Mouse (Mus musculus) hindbrain, embryonic 11.5 days (tissue): ENCODE data around the gene Ak4. TPM values are rescaled to one million over a fixed set of nuclear protein-coding genes. Genes with fewer than 3 reads are reported as not detected.

Source experiments
- ATAC-seq: fragments of 200-750 bp; cut with Nextera tagmentation; 2 replicates; pipeline ENCODE4 v1.8.0; 2017; ENCODE audit warnings: mild to moderate bottlenecking, moderate TSS enrichment, moderate library complexity; ENCODE audit not compliant: low FRiP score
- DNase-seq: peaks from one replicate; pipeline ENCODE4 v3.0.0-alpha.2; 2015; ENCODE audit warnings: low spot score
- H3K27ac ChIP-seq: fragments of 300-500 bp; sonication (generic); 2 replicates; pipeline ENCODE4 v1.5.1; 2014; ENCODE audit warnings: mild to moderate bottlenecking, low read depth, low read length
- H3K27me3 ChIP-seq: fragments of 300-500 bp; sonication (generic); 2 replicates; pipeline ENCODE4 v1.6.1; 2014; ENCODE audit warnings: mild to moderate bottlenecking, low read length, moderate library complexity, mixed read lengths; ENCODE audit not compliant: control insufficient read depth, insufficient read depth
- H3K36me3 ChIP-seq: fragments of 300-500 bp; sonication (generic); 2 replicates; pipeline ENCODE4 v1.6.1; 2014; ENCODE audit warnings: mild to moderate bottlenecking, low read length, moderate library complexity, mixed read lengths; ENCODE audit not compliant: control insufficient read depth, insufficient read depth
- H3K4me1 ChIP-seq: fragments of 300-500 bp; sonication (generic); replicated peaks from 2 replicates; pipeline ENCODE4 v1.6.1; 2014; ENCODE audit warnings: low read length, mixed read lengths; ENCODE audit not compliant: control insufficient read depth, insufficient read depth
- H3K4me2 ChIP-seq: fragments of 300-500 bp; sonication (generic); replicated peaks from 2 replicates; pipeline ENCODE4 v1.6.1; 2014; ENCODE audit warnings: mild to moderate bottlenecking, low read depth, low read length
- H3K4me3 ChIP-seq: fragments of 300-500 bp; sonication (generic); 2 replicates; pipeline ENCODE4 v1.5.1; 2014; ENCODE audit warnings: low read depth, low read length
- H3K9ac ChIP-seq: fragments of 300-500 bp; sonication (generic); 2 replicates; pipeline ENCODE4 v1.6.1; 2014; ENCODE audit warnings: low read depth, low read length
- H3K9me3 ChIP-seq: fragments of 300-500 bp; sonication (generic); 2 replicates; pipeline ENCODE4 v1.6.1; 2016; ENCODE audit warnings: low read length; ENCODE audit not compliant: control insufficient read depth
- WGBS: fragments of 180-500 bp; shearing (Covaris S2); extraction: QIAGEN DNeasy Blood & Tissue Kit; methylation state at CpG from one replicate; pipeline ENCODE4 v1.1.7; 2014; 5-methylcytosine and 5-hydroxymethylcytosine counted together
- polyA plus RNA-seq: library from polyadenylated mRNA; unstranded; fragments of >200 nt; fragmentation: Nextera tagmentation; extraction: Ambion mirVana; gene quantifications from 2 replicates; pipeline ENCODE4 v1.2.1, GENCODE M21; 2014

Ak4 gene
- polyA plus RNA-seq, 1 experiment from 2014 or later = 7.0 TPM

DNA sequence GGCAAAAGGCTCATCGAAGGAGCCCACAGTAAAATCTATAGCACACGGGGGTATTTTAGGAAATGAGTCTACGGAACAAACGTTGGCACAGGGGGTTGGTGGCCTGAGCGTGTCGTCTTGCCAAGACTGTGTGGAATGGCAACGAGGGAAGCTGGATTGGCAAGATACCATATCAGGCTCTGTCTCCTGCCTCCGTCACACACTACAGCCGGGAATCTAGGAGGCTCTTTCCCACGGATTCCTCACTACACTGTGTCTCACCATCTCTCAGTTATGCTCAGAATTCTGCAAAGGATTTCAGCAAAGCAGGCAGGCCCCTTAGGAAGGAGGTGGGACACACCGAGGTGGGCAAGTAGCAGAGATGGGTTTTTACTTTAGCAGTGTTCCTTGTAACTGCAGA, 2.1 kb upstream of the Ak4 start:
- peaks cover 3% of the 10 kb centered on the region; the same call in 1 of the 2 replicates for H3K27me3 ChIP-seq
- H3K9ac ChIP-seq = no peak overlapping the region
- H3K9me3 ChIP-seq = no peaks in the 10 kb centered on the region
- H3K36me3 ChIP-seq = no peaks in the 10 kb centered on the region
- 92% methylated on average over 11 of the region's 11 CpGs for WGBS
- no peak overlapping the region for H3K27ac ChIP-seq
- no peaks in the 10 kb centered on the region; the same call in 1 of the 2 replicates for H3K4me1 ChIP-seq
- no peak overlapping the region for H3K4me3 ChIP-seq
- ATAC-seq (no peak), DNase-seq (no peak)
- H3K4me2 ChIP-seq = no peak overlapping the region

DNA sequence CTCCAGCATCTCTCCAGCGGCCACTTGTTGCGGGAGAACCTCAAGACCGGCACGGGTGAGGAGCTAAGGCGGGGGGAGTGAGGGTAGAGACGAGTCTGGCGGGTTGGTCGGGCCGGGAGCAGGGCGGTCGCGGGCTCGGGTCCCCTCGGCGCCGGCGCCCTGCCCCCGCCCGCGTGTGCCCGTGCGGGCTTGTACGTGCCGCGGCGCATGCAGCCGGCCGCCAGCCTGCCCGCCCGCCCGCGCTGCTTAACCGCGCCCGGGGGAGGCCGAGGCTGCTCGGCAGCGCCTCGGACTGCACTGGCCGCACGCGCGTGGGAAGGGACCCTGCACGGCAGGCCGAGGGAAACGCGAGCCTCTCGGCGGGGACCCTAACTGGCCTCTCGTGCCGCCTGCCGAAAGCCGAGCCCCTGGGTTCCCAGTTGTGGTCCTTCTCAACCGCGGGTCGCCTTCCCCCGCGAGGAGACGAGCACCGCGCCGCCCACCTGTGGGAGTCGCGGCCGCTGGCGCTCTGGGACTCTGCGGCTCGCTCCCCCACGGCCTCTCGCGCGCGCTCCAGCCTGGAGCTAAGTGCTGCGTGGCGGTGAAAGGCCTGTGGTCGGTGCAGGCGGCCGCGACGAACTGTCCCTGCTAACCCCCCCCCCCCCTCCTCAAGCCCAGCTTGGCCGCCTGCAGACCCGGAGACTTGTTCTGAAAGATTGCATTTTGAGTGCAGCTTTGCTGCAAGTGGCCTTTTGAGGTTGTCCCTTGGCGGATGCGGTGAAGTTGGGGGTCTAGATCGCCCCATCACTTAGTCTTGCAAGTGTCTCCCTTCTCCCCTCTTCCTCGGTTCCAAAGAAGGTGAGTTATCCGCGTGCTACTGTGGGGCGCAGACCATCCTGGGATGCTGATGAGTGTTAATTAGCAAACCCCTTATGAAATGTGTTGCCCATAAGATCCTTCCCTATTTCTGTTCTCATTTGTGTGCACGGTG, 1.1 kb downstream of the Ak4 start:
- peak overlapping the region; percentile 99 for H3K4me2 ChIP-seq
- peaks cover 3% of the 10 kb centered on the region; the same call in 1 of the 2 replicates for H3K27me3 ChIP-seq
- H3K4me1 ChIP-seq = no peaks in the 10 kb centered on the region; the same call in 1 of the 2 replicates
- ATAC-seq (peak; percentile 86), DNase-seq (peak; percentile 68)
- H3K36me3 ChIP-seq = no peaks in the 10 kb centered on the region
- WGBS = 2% methylated on average over 72 of the region's 90 CpGs
- H3K27ac ChIP-seq = no peak overlapping the region
- H3K9ac ChIP-seq = peak overlapping the region; percentile 79
- no peaks in the 10 kb centered on the region for H3K9me3 ChIP-seq
- peak overlapping the region; percentile 83 for H3K4me3 ChIP-seq

DNA sequence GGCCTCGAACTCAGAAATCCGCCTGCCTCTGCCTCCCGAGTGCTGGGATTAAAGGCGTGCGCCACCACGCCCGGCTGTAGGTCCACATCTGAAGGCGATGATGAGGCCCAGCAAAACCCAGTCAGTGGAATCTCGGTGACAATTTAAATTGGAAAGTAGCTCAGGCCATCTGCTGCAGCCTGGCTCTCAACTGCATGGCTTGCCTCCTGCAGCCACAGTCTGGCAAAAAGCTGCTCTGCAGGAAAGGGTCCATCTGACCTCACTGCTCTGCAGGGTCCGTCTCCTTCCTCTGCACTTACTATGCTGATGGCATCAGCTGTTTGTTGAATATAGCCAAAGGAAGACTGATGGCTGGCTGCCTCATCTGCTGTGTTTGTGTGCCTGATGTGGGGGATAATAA, 3.9 kb downstream of the Ak4 start:
- Histone ChIP-seq H3K9ac (no peak overlapping the region), H3K27me3 (peaks cover 3% of the 10 kb centered on the region; the same call in 1 of the 2 replicates), H3K4me2 (no peak overlapping the region), H3K9me3 (no peaks in the 10 kb centered on the region), H3K27ac (no peak overlapping the region), H3K36me3 (no peaks in the 10 kb centered on the region), H3K4me3 (no peak overlapping the region), H3K4me1 (no peaks in the 10 kb centered on the region; the same call in 1 of the 2 replicates)
- ATAC-seq = no peak
- 71% methylated on average over 7 of the region's 10 CpGs for WGBS
- peak; percentile 7 for DNase-seq

DNA sequence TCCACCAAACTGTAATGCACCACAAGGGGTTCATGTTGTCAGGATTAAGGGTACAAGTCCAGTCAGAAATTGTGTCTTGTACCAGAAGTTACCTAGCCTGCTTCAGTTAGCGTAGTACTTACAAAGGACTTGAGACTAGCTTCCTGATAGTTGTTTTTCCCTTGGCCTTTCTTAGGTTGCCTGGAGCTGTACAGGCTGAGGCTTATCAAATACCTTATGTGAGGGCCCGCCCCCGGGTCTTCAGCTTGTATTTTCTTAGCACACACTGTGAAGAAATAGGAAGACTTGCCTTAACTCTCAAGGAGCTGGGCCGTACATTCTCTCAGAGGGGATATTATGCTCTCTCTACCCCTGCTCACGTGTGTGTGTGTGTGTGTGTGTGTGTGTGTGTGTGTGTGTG, 4.5 kb downstream of the Ak4 start:
- Histone ChIP-seq H3K27ac (no peak overlapping the region), H3K27me3 (peaks cover 3% of the 10 kb centered on the region; the same call in 1 of the 2 replicates), H3K36me3 (no peaks in the 10 kb centered on the region), H3K9me3 (no peaks in the 10 kb centered on the region), H3K4me3 (no peak overlapping the region), H3K4me1 (no peaks in the 10 kb centered on the region; the same call in 1 of the 2 replicates), H3K9ac (no peak overlapping the region), H3K4me2 (no peak overlapping the region)
- ATAC-seq (no peak), DNase-seq (no peak)
- WGBS = 83% methylated on average over 5 of the region's 5 CpGs

DNA sequence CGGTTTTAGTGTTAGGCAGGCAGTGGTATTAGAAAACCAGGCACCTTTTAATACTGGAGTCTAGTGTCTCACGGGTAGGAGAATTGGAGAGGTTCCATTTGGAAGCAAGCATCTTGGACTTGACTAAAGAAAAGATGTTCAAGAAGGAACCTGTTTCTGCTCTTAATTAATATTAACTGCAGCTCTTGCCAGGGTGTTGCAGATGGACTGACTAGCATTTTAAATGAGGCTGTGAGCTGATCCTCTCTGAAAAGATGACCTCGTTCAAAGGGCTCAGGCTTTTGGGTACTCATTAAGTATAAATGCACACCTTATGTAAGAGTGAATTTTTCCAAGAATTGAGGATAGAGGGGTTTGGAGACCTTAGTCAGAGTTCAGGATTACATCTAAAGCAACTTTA, 5.4 kb downstream of the Ak4 start:
- Histone ChIP-seq H3K4me2 (no peak overlapping the region), H3K9ac (no peak overlapping the region), H3K9me3 (no peaks in the 10 kb centered on the region), H3K27me3 (peaks cover 3% of the 10 kb centered on the region; the same call in 1 of the 2 replicates), H3K27ac (no peak overlapping the region), H3K4me3 (no peak overlapping the region), H3K4me1 (no peaks in the 10 kb centered on the region; the same call in 1 of the 2 replicates), H3K36me3 (no peaks in the 10 kb centered on the region)
- ATAC-seq = no peak
- 81% methylated on average over 3 of the region's 3 CpGs for WGBS
- DNase-seq = no peak

DNA sequence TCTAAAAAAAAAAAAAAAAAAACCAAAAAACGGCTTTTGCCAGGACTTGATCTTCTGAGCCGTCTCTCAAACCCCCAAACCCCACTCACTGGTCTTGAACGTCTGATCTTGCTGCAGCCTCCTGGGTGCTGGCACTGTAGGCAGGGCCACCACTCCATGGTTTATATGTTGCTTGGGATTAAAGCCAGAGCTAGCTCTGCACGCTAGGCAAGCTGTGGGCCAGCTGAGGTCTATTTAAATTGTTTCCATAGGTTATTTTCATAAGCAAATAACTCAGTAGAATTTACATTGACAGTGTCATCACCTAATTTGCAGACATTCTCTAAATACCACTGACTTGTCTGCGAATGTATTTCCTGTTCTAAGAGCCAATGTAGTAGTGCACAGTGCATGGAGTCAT, 6.0 kb downstream of the Ak4 start:
- no peak overlapping the region for H3K4me3 ChIP-seq
- WGBS = 85% methylated on average over 5 of the region's 5 CpGs
- ATAC-seq = no peak
- peaks cover under 1% of the 10 kb centered on the region; the same call in 1 of the 2 replicates for H3K27me3 ChIP-seq
- no peak overlapping the region for H3K27ac ChIP-seq
- no peaks in the 10 kb centered on the region; the same call in 1 of the 2 replicates for H3K4me1 ChIP-seq
- H3K36me3 ChIP-seq = no peaks in the 10 kb centered on the region
- H3K9me3 ChIP-seq = no peaks in the 10 kb centered on the region
- H3K4me2 ChIP-seq = no peak overlapping the region
- H3K9ac ChIP-seq = no peak overlapping the region
- no peak for DNase-seq

DNA sequence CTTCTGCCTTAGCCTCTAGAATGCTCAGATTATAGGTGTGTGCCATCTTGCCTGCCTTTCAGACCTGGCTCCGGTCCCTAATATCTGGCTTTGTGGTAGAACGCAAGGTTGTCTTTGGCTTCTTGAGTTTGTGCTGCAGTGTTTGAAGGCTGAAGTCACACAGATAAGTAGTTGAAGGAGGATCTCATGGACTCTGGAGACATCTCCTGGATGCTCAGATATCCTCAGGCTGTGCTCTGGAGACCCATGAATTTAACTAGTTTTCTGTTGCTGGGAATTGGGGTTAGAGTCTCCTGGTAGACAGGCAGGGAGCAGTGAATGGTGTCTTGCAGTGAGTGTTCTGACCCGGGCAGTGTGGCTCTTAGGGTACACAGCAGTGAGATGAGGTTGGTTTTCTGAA, 6.6 kb downstream of the Ak4 start:
- no peak overlapping the region for H3K9ac ChIP-seq
- 95% methylated on average over 3 of the region's 3 CpGs for WGBS
- H3K4me2 ChIP-seq = no peak overlapping the region
- ATAC-seq (no peak), DNase-seq (no peak)
- no peak overlapping the region for H3K27ac ChIP-seq
- H3K4me1 ChIP-seq = no peaks in the 10 kb centered on the region; the same call in 1 of the 2 replicates
- H3K4me3 ChIP-seq = no peak overlapping the region
- H3K36me3 ChIP-seq = no peaks in the 10 kb centered on the region
- no peaks in the 10 kb centered on the region for H3K9me3 ChIP-seq
- H3K27me3 ChIP-seq = no peaks in the 10 kb centered on the region

DNA sequence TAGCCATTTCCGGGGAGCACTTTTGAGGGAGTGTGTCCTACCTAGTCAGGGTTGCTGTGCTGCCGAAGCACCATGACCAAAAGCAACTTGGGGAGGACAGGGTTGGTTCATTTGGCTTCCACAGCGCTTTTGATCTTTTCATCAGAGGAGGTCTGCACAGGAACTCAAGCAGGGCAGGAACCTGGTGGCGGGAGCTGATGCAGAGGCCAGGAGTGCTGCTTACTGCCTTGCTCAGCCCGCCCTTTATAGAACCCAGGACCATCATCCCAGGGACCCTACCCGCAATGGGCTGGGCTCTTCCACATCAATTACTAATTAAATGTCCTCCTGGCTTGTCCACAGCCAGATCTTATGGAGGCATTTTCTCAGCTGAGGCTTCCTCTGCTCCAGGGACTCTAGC, 7.5 kb downstream of the Ak4 start:
- Histone ChIP-seq H3K9ac (no peak overlapping the region), H3K27ac (no peak overlapping the region), H3K4me1 (no peaks in the 10 kb centered on the region), H3K9me3 (no peaks in the 10 kb centered on the region), H3K36me3 (no peaks in the 10 kb centered on the region), H3K4me3 (no peak overlapping the region), H3K4me2 (no peak overlapping the region), H3K27me3 (no peaks in the 10 kb centered on the region)
- DNase-seq (no peak), ATAC-seq (no peak)
- 89% methylated on average over 6 of the region's 6 CpGs for WGBS
